Mouse (Mus musculus) spleen, embryonic (tissue): ENCODE measurements around the gene Glb1.
"Not testable (repeated sequence)": the region's sequence is repeated elsewhere in the genome, so short reads cannot be mapped to it uniquely, and the experiment has no call there.

Experiments used
- CTCF ChIA-PET: fragments of 350-600 bp; sonication (Branson Sonifier 250); formaldehyde crosslinking; loops from one replicate; lab custom pipeline; 2022; lab: Charles Lee

Glb1 gene

DNA sequence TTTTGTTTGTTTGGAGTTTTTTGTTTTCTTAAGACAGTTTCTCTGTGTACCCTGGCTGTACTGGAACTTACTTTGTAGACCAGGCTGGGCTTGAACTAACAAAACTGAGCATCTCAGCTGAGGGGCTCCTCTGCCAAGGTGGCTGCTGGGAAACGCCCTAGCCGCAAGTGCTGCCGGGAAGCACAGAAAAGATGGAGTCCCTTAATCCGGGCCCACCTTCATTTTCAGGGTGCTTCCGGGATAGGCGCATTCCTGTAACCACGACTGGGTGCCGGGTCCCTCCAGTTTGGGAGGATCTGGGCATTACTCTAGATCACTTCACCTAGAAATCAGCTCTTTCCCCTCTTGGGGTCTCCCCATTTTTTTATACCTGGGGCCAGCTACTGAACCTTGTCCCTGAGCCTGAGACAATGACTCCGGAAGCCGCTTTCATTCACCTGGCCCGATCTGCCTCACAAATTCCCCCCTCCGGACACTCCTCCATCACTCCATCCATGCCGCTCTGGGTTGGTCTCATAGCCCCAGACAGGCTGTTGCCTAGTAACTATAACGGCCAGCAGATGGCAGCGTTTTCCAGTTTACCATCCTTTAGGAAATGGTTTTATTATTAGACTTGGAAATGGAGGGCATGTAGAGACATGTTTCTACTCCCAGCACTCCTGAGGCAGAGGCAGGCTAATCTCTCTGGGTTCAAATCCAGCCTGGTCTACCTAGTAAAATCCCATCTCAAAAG lies 99.1 kb downstream of the Glb1 start:
- CTCF ChIA-PET, result no interaction called here

DNA sequence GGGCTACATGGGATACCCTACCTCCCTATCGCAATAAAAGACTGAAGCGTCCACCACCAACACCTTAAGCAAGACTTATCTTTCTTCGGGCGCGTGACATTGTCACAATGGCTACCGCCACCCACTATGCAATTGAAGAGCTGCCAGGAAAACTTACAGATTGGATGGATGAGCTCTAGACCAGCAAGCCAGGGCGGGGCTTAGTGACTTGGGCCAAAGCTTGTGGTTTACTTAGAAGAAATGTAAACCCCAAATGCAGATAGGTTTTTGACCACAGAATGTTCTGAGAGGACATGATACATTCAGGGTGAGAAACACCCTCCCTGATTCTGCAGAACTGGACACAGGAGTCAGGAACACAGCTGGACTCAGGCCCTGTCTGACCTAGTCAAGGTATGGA lies 100.2 kb downstream of the Glb1 start:
- CTCF ChIA-PET, result no interaction called here

DNA sequence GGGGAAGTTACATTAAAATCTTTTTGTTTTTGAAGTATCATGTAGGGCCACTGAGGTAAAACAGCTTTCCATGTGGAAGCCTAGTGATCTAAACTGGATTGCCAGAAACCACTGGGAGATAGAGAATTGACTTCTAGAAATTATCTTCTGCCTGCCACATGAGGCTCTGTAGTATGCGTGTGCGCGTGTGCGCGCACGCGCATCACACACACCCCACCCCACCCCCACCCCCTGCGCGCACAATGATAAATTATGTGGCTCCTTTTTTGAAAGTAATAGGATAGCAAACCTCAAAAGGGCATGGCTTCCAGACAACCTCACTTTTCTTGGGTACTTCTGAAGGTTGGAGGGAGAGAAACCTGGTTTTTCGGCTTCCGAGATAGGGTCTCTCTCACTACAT lies 101.0 kb downstream of the Glb1 start:
- CTCF ChIA-PET, result no interaction called here

DNA sequence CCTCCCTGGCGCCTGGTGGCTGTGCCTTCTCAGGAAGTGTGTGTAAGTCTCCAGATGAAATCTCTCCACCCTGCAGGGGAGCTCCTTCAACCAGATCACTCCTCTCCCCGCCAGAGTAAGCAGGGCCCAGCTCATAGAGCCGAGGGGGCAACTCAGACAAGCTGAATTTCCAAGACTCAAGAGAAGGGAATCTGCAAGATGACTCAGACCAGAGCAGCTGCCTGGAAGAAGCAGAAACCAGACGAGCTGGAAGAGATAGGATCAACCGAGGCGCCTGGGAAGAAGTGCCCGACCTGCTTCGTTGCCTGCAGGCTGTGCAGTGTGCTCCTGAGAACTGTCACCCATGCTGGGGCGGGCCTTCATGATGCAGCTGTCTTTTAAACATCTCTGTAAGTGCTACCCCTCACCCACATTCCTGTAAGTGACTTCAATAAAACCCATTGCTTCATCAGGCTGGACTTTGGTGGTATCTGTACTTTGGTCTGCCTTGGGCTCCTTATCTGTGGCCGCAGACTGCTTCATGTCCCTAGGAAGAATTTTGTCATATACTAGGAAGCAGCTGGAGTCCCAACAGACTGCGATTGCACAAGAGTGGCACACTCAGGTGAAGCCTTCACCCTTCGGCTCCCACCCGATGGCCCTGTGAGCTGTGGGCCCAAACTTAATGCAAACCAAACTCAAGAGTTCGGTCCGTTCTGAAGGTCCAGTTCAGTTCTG lies 102.0 kb downstream of the Glb1 start:
- CTCF ChIA-PET, result interaction anchor here (0.7 kb wide), 1 partner anchor 13 kb away, joined by 3 read pairs; no protein-coding TSS in a partner anchor

DNA sequence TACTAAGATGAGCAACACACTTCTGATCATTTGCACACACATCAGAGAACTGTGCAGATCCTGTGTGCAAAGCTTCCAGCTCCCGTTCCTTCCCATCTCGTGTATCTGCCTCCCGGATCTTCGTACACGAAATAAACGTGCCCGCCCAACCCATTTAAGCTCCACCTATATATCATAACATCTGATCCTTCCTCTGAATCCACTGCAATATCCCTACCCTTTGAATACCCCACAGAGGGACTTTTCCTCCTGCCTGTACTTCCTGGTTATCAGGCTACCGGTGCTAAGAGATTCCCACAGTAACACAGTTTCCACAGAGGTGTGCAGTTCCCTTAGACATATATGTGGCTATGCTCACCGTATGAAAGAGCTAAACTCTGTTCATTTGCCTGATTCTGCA lies 103.9 kb downstream of the Glb1 start, which contains the start of gene Ccr4:
Gene Ccr4 (minus strand): TSS at position 101 of the 400 bp plus-strand sequence.
- CTCF ChIA-PET, result no interaction called here

DNA sequence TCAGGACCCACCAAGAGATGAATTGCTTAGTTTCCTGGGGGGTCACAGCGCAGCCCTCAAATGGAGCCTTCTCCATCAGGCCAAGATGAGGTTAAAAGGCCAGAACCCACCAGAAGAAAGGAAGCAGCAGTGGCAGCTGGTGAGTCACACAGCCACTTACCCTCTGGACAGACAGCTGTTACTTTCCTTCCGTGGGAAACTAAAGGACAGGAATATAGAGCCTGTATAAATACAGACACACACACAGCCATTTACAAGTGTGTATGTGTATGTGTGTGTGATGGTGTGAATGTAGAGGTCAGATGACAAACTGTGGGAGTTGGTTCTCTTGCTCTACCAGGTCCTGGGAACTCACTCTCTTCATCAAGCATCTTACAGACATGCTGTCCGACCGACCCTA lies 105.7 kb downstream of the Glb1 start:
- CTCF ChIA-PET, result no interaction called here

DNA sequence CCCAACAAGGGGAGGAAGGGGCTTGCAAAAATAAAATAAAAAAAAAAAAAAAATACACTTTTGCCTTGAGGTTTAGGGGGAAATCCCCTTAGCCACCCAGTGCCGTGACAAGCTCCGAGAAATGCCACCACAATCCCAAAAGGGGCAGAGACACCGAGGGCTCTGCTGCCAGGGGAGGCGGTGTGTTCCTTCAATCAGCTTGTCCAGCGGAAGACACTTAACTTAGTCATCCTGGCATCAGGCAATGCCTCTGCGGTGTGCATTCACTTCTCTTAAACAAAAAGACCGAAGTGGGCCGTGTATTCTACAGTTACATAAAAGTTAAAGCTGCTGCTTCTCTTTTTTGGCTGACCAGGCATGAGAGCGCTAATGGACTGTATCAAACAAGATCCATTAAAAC lies 106.5 kb downstream of the Glb1 start:
- CTCF ChIA-PET, result no interaction called here

DNA sequence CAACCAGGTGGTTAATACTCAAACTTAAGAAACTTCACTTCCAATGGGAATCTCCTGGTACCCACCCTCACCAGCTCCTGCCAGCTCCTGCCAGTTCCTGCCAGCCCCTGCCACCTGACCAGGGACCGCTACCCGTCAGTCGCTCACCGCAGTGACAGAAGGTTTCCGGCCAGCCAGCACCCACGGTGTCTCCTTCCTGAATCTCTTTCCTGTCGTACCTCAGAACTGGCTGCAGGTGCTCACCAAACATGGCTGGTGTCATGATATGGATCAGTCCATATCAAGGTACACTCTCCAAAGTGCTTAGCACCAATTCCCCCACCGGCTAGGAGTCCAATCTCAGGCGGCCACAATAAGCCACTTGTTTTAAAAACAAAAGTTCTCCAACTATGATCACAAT lies 108.9 kb downstream of the Glb1 start:
- CTCF ChIA-PET, result no interaction called here

DNA sequence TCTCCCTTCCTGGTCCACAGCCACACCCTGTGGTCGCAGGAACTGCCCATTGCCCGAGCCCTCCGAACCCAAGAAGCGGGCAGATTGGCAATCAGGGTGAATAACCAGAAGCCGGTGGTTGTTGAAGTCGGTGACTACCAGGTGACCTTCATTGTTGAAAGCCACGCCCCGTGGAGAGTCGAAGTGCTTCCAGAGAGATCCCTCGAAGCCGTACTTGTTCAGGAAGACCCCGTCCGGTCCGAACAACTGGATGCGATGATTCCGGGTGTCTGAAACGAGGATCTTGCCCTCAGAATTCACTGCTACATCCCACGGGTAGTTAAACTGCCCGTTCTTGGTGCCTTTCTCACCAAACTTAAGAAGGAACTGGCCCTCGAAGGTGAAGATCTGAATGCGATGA lies 112.0 kb downstream of the Glb1 start:
- CTCF ChIA-PET, result no interaction called here

DNA sequence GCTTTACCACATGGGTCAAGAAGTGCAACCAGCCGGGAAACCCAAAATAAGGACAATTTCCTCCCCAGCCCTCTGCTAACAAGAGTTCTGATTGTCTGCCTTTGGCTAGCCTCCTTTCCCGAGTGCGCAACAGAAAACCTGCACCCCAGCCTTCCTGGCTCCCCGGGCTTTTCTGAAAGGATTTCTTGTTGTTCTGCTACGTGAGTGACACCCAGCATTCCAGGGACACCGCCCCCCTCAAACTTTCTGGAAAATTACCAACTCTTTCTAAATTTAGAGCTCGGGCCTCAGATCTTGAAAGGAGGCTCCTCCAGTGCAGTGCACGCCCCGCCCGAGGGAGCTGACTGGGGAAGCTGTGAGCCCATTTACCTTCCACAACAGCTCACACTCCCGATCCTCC lies 114.5 kb downstream of the Glb1 start, which contains the start of gene C130032M10Rik:
Gene C130032M10Rik (plus strand): TSS at position 334 of the 400 bp plus-strand sequence.
- CTCF ChIA-PET, result no interaction called here

DNA sequence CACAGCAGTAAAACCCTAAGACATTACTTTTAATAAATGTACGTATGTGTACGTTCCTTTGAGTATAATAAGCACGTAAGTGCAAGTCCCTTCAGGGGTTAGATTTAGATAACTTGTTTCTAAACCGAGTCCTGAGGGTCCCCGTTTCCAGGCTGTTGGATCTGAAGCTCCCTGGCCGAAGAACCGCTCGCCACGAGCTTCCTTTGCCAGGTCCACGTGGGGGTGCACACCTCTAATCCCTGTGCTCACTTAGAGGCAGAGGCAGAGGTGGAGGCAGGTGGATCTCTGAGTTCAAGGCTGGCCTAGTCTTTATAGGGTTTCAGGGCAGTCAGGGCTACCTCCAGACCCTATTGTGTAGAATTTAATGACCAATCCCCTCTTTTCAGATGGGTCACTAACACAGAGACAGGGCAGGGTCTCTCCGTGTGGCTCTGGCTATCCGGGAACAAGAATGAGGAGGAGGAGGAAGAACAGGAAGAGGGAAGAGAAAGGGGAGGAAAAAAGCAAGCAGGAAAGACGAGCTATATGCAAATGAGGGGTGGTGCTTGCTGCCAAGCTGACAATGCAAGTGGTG lies 117.1 kb downstream of the Glb1 start:
- CTCF ChIA-PET, result no interaction called here

DNA sequence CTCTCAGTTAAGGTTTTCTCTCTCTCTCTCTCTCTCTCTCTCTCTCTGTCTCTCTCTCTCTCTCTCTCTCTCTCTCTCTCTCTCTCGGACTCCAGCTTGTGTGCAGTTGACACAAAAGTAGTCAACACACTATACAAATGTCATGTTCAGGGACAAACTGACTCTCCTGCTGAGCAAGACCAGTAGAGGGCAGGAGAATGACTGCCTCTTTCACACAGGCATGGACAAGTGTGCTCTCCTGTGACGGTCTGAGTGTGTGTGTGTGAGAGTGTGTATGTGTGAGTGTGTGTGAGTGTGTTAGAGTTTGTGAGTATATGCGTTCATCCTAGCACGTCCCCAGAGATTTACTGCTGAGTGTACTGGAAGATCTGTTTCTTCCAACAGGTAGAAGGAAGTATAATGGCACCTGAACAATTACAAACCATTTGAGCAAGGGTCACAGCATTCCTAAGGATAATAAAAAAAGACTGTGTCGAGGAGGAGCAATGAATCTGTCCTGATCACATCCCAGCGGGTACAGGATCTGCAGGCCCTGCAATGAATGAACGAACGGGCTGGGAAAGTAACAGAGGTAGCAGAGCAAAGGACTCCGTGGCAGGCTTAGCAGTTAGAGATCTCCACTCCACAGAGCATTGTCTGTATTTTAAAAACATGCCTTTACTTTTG lies 118.1 kb downstream of the Glb1 start:
- CTCF ChIA-PET, result no interaction called here

DNA sequence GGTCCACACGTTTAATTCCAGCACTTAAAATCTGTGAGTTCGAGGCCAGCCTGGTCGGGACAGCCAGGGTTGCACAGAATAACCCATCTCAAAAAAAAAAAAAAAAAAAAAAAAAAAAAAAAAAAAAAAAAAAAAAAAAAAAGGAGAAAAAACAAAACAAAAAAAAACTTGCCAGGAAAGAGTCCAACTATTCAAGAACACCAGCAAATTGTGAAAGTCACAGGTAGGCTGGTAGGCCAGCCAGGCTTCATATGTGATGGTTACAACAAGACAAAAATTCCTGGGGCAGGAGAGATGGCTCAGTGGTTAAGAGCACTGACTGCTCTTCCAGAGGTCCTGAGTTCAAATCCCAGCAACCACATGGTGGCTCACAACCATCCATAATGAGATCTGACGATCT lies 119.7 kb downstream of the Glb1 start:
- CTCF ChIA-PET, result not testable (repeated sequence)

DNA sequence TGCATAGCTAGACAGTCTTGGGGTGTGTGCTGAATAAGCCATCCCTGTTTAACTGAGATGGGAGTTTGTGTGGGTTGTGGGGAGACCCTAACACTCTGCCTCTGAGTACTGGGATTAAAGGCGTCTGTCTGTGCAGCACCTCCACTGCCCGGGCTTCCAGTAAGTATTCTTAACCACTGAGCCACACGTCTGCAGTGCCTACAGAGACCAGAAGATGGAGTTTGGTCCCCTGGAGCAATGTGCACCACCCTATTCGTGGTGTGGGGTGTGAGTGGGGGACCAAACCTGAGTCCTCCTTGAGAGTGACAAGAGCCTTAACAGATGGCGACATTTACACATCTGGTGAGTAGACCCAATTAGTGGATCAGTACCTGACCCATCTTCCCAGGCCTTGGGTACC lies 121.2 kb downstream of the Glb1 start:
- CTCF ChIA-PET, result no interaction called here

DNA sequence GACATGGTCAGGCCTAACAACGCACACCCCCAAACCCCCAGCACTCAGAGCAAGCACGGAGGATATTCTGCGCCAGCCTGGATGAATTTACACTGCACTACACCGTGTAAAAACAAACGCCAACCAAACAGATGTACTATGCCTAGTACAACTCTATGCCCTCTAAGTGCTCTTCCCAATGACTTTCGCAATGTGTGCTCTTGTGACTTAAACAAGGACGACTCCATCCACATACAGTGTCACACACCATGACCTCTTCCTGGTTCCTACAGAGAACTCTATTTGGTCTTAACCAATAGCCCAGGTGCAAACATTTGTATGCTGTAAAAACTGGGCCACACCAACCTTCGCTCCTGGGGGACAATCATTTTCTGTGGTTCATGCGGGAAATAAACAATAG lies 121.6 kb downstream of the Glb1 start:
- CTCF ChIA-PET, result no interaction called here
